Mouse (Mus musculus) cortical plate, adult 2 months (tissue): ENCODE results near the gene Prss50.

Experiments used
- CTCF ChIP-seq: fragments of 200-500 bp; IDR thresholded peaks from 2 replicates; pipeline ENCODE4 v1.5.1; 2011; ENCODE audit warnings: mild to moderate bottlenecking, control low read depth, low read length; ENCODE audit not compliant: insufficient read depth; ENCODE audit errors: extremely low read depth
- POLR2A ChIP-seq: fragments of 200-500 bp; IDR thresholded peaks from 2 replicates; pipeline ENCODE4 v1.6.1; 2011; ENCODE audit warnings: mild to moderate bottlenecking, low read length, control low read depth; ENCODE audit not compliant: insufficient read depth; ENCODE audit errors: extremely low read depth

DNA sequence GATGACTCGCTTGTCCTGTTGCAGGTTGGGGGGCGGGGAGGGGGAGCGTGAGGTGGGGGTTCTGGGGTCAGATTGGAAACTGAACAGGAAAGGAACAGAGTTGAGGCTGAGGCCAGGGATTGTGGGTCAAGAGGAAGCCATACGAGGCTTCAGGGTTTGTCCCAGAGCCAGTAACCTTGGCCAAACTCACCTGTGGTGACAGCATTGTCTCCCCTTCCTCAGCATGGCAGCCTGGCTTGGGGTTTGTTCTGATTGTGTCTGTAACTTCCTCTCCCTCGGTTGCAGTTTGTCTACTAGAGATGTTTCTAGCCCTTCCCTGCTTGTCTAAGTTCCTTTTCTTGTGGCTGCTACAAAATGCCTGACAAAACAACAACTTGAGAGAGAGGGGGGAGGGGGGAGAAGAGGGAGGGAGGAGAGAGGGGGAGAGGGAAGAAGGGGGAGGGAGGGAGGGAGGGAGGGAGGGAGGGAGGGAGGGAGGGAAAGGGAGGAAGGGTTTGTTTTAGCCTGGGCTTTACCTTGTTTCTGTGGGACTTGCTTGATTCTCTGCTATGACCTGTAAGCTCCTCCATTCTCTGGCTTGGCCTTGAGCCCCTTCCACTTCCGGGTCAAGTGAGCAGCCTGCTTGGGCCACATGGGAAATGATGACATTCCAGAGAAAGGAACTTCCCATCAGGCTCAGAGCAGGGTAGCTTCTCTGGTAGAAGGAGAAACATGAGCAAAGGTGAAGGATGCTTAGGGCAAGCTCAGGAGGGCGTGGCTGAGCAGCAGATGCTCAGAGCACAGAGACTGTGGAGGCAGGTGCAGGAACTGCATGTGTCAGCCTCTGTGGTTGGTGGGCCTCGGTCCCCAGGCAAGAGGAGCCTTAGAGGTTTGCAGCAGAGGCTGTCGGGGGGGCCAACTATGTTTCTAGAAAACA, 29.9 kb downstream of the Prss50 start:
- TF ChIP-seq CTCF (no peak), POLR2A (no peak)
